Mouse (Mus musculus): ENCODE results near the gene Mpzl2. TPM values are rescaled to one million over a fixed set of nuclear protein-coding genes. Genes with fewer than 3 reads are reported as not detected.
"Not testable (repeated sequence)": the region's sequence is repeated elsewhere in the genome, so short reads cannot be mapped to it uniquely, and the experiment has no call there.

Mpzl2 gene
- polyA plus RNA-seq, 1 experiment from 2014 or later, result 1.5 TPM

- no peak for ATAC-seq (ENCODE audit: extremely low read depth, insufficient number of reproducible peaks, low FRiP score, low TSS enrichment)
- H3K9ac ChIP-seq, result no peak overlapping the region
These were observed 5.1 kb upstream of the Mpzl2 start for GRCm38 (mm10) chr9:45034526-45034925.

DNA sequence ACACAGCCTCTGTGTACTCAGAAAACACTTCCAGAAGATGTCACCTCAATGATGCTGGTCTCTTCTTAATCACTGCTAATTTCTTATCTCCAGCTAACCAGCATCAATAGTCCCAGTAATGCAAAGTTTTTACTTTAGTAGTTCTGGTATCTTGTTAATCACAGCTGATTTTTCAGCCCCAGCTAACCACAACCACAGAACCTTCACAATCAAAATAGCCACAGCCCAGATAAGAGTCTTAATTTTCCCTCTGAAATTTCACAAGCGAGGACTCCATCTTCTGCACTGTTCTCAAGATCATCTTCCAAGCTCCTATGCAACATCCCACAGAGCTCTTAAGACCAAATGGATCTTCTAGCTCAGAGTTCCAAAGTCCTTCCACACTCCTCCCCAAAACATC, 1.8 kb upstream of the Mpzl2 start:
- not testable (repeated sequence) for H3K9me3 ChIP-seq; H3K27ac ChIP-seq (replicated peaks); ATAC-seq (ENCODE audit: extremely low read depth, insufficient number of reproducible peaks, low FRiP score, low TSS enrichment); H3K9ac ChIP-seq; H3K4me3 ChIP-seq; H3K36me3 ChIP-seq; H3K4me2 ChIP-seq
- peaks cover 84% of the 10 kb centered on the region for H3K27me3 ChIP-seq (replicated peaks)
- WGBS, result 62% methylated on average over 1 of the region's 1 CpGs
- peaks cover 19% of the 10 kb centered on the region for H3K4me1 ChIP-seq

More at GRCm38 (mm10) chr9:45034526-45034925, 5.1 kb upstream of the Mpzl2 start:
- H3K27ac ChIP-seq (replicated peaks), result no peak overlapping the region
- no peak overlapping the region for H3K4me3 ChIP-seq
- H3K27me3 ChIP-seq (replicated peaks), result peaks cover 70% of the 10 kb centered on the region
- H3K4me1 ChIP-seq, result no peaks in the 10 kb centered on the region
- WGBS, result 66% methylated on average over 3 of the region's 3 CpGs
- H3K9me3 ChIP-seq, result no peaks in the 10 kb centered on the region
- no peak overlapping the region for H3K4me2 ChIP-seq
- H3K36me3 ChIP-seq, result no peaks in the 10 kb centered on the region

DNA sequence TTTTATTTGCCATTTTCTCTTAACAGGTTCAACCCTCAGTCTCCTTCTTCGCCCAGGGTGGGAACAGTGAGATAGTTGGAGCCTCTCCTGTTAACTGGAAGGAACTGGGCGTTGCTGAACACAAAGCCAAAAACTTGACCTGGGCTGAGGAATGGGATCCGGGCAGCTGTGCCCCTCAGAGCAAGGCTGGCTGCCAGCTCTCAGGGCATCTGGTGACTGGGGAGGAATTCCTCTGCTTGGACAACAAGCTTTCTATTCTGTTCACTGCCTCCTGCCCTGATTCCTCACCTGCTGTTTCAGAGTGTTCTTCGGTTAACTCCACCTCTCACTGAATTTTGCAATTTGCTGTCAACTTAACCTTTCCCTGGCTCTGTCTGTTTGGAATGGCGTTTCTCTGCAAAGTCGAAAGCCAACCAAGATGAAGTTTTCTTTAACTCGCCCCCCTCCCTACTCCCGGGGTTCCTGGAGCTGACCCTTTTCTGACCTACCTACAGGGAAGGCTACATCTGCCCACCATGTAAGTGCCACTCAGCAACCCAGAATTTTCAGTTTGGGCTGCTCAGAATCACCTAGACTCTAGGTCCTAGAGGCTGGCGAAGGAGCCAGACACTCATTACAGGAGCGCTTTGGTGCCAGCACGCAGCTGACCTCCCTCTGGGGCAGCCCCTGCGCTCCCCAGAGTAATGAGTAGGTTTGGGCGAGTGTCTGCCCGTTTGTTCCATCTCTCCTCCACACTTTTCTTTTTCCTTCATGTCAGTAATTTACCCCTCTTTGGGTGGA, 657 bp downstream of the Mpzl2 start:
- no peak overlapping the region for H3K27ac ChIP-seq (replicated peaks)
- 15% methylated on average over 14 of the region's 14 CpGs for WGBS
- no peaks in the 10 kb centered on the region for H3K9me3 ChIP-seq
- no peaks in the 10 kb centered on the region for H3K36me3 ChIP-seq
- H3K27me3 ChIP-seq (replicated peaks), result peaks cover 95% of the 10 kb centered on the region
- peak overlapping the region; percentile 1; the same call in 1 of the 2 replicates for H3K4me3 ChIP-seq
- H3K9ac ChIP-seq, result no peak overlapping the region
- peak overlapping the region; percentile 36 for H3K4me2 ChIP-seq
- no peak for ATAC-seq (ENCODE audit: extremely low read depth, insufficient number of reproducible peaks, low FRiP score, low TSS enrichment)
- H3K4me1 ChIP-seq, result peaks cover 22% of the 10 kb centered on the region

GRCm38 (mm10) chr9:45041131-45041838, 1.7 kb downstream of the Mpzl2 start:
- Histone ChIP-seq H3K4me3 (no peak overlapping the region), H3K9ac (no peak overlapping the region), H3K27ac (replicated peaks) (no peak overlapping the region), H3K4me1 (peaks cover 22% of the 10 kb centered on the region), H3K27me3 (replicated peaks) (peaks cover 89% of the 10 kb centered on the region), H3K9me3 (no peaks in the 10 kb centered on the region), H3K36me3 (no peaks in the 10 kb centered on the region), H3K4me2 (peak overlapping the region; percentile 36)
- no peak for ATAC-seq (ENCODE audit: extremely low read depth, insufficient number of reproducible peaks, low FRiP score, low TSS enrichment)
- 36% methylated on average over 16 of the region's 17 CpGs for WGBS

GRCm38 (mm10) chr9:45042056-45042720, 2.6 kb downstream of the Mpzl2 start:
- no peak overlapping the region for H3K27ac ChIP-seq (replicated peaks)
- peaks cover 22% of the 10 kb centered on the region for H3K4me1 ChIP-seq
- 1% methylated on average over 20 of the region's 20 CpGs for WGBS
- H3K4me3 ChIP-seq, result peak overlapping the region; percentile 42
- peak overlapping the region; percentile 50 for H3K9ac ChIP-seq
- H3K4me2 ChIP-seq, result peak overlapping the region; percentile 67
- no peak for ATAC-seq (ENCODE audit: extremely low read depth, insufficient number of reproducible peaks, low FRiP score, low TSS enrichment)
- peaks cover 91% of the 10 kb centered on the region for H3K27me3 ChIP-seq (replicated peaks)
- H3K9me3 ChIP-seq, result no peaks in the 10 kb centered on the region
- H3K36me3 ChIP-seq, result no peaks in the 10 kb centered on the region

DNA sequence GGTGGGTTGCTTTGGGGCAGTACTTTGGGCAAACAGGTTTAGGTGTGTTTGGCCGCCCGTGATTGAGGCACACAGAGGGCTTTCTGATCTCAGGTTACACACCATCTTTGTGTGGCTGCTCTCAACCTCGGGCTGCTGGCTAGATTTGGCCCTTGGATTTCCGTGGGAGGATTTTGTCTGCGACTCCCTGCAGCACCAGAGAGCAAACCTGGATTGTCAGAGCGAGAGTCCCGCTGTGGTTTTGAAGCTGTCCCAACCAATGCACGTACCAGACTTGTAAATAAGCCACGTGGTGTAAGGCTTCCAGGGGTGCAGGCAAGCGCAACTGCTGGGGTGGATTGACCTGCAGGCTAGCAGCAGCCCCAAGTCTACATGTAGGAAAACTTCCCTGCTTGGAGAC, 3.3 kb downstream of the Mpzl2 start:
- H3K4me2 ChIP-seq, result peak overlapping the region; percentile 67
- H3K9ac ChIP-seq, result no peak overlapping the region; the same call in 1 of the 2 replicates
- H3K27ac ChIP-seq (replicated peaks), result no peak overlapping the region
- peaks cover 90% of the 10 kb centered on the region for H3K27me3 ChIP-seq (replicated peaks)
- H3K9me3 ChIP-seq, result no peaks in the 10 kb centered on the region
- ATAC-seq (ENCODE audit: extremely low read depth, insufficient number of reproducible peaks, low FRiP score, low TSS enrichment), result no peak
- H3K36me3 ChIP-seq, result no peaks in the 10 kb centered on the region
- H3K4me1 ChIP-seq, result peaks cover 22% of the 10 kb centered on the region
- H3K4me3 ChIP-seq, result peak overlapping the region; percentile 42
- WGBS, result 2% methylated on average over 10 of the region's 10 CpGs

DNA sequence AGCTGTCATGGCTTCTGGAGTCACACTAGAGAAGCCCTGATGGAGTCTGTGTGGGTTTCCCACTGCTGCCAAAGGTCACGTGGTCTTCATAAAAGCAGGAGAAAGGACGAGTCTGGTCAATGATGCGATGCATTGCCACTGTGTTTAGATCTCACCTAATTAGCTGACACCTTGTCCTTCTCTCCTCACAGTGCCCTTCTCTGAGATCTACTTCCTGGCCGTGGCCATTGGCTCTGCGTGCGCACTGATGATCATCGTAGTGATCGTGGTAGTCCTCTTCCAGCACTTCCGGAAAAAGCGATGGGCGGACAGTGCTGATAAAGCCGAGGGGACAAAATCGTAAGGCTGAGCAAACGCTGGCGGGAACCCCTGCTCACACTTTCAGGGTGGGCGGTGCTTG, 7.4 kb downstream of the Mpzl2 start:
- Histone ChIP-seq H3K27me3 (replicated peaks) (peaks cover 70% of the 10 kb centered on the region), H3K36me3 (no peaks in the 10 kb centered on the region)
- WGBS, result 80% methylated on average over 16 of the region's 16 CpGs

GRCm38 (mm10) chr9:45048511-45048910, 8.9 kb downstream of the Mpzl2 start:
- 21% methylated on average over 4 of the region's 4 CpGs for WGBS
- no peak overlapping the region for H3K27ac ChIP-seq (replicated peaks)
- H3K4me1 ChIP-seq, result no peaks in the 10 kb centered on the region
- no peaks in the 10 kb centered on the region for H3K36me3 ChIP-seq
- no peak overlapping the region for H3K4me3 ChIP-seq
- H3K9me3 ChIP-seq, result no peaks in the 10 kb centered on the region
- no peak overlapping the region for H3K4me2 ChIP-seq
- H3K9ac ChIP-seq, result no peak overlapping the region
- H3K27me3 ChIP-seq (replicated peaks), result peaks cover 69% of the 10 kb centered on the region
- no peak for ATAC-seq (ENCODE audit: extremely low read depth, insufficient number of reproducible peaks, low FRiP score, low TSS enrichment)

More for the DNA sequence above, 7.4 kb downstream of the Mpzl2 start:
- no peak overlapping the region for H3K4me3 ChIP-seq
- peaks cover 11% of the 10 kb centered on the region for H3K4me1 ChIP-seq
- no peak overlapping the region for H3K27ac ChIP-seq (replicated peaks)
- H3K9me3 ChIP-seq, result no peaks in the 10 kb centered on the region
- no peak overlapping the region for H3K9ac ChIP-seq
- no peak overlapping the region for H3K4me2 ChIP-seq
- no peak for ATAC-seq (ENCODE audit: extremely low read depth, insufficient number of reproducible peaks, low FRiP score, low TSS enrichment)

DNA sequence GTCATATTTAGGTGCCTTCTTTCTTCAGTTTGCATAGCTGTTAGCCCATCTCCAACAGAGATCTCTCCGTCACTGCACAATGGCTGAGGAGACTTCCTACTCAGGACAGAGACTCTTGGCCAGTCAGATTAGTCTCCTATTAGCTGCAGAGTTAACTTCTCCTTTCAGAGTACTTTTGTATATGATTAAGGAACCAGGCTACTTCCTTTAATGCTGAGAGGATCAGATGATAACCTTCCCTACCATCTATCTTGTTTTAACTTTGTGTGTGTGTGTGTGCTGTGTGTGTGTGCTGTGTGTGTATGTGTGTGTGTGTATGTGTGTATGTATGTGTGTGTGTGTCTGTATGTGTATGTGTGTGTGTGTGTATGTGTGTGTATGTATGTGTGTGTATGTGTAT, 10.1 kb downstream of the Mpzl2 start:
- Histone ChIP-seq H3K36me3 (no peaks in the 10 kb centered on the region), H3K9me3 (no peaks in the 10 kb centered on the region), H3K27ac (replicated peaks) (no peak overlapping the region), H3K4me2 (no peak overlapping the region), H3K27me3 (replicated peaks) (peaks cover 68% of the 10 kb centered on the region), H3K4me1 (no peaks in the 10 kb centered on the region), H3K4me3 (no peak overlapping the region), H3K9ac (no peak overlapping the region)
- WGBS, result 67% methylated on average over 1 of the region's 1 CpGs
- ATAC-seq (ENCODE audit: extremely low read depth, insufficient number of reproducible peaks, low FRiP score, low TSS enrichment), result no peak

DNA sequence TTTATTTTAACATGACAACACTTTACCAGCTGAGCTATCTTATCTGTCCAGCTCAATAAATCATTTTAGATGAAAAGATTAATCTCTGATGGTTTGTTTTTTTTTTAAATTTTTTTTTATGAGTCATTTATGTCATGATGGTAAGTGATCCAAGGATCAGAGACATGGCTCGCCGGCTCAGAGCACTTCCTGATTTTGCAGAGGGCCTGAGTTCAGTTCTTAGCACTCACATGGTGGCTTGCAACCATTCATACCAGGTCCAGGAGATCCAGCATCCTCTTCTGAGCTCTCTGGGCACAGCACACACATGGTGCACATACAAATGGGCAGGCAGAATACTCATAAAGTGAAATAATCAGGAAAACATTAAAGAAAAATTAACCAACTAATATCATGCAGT, 10.7 kb downstream of the Mpzl2 start:
- Histone ChIP-seq H3K36me3 (no peaks in the 10 kb centered on the region), H3K9ac (no peak overlapping the region), H3K9me3 (no peaks in the 10 kb centered on the region), H3K4me1 (no peaks in the 10 kb centered on the region), H3K27ac (replicated peaks) (no peak overlapping the region), H3K4me3 (no peak overlapping the region), H3K27me3 (replicated peaks) (peaks cover 62% of the 10 kb centered on the region), H3K4me2 (no peak overlapping the region)
- 85% methylated on average over 2 of the region's 2 CpGs for WGBS
- no peak for ATAC-seq (ENCODE audit: extremely low read depth, insufficient number of reproducible peaks, low FRiP score, low TSS enrichment)

- no peaks in the 10 kb centered on the region for H3K4me1 ChIP-seq
- H3K9me3 ChIP-seq, result no peaks in the 10 kb centered on the region
- under 1% methylated on average over 33 of the region's 33 CpGs for WGBS
- peak within 1 kb of the TSS; percentile 79 for H3K9ac ChIP-seq
- peaks cover 78% of the 10 kb centered on the region for H3K27me3 ChIP-seq (replicated peaks)
- ATAC-seq (ENCODE audit: extremely low read depth, insufficient number of reproducible peaks, low FRiP score, low TSS enrichment), result no peak; the same call in 1 of the 2 replicates
- peak within 1 kb of the TSS; percentile 92 for H3K27ac ChIP-seq (replicated peaks)
- peak within 1 kb of the TSS; percentile 78 for H3K4me2 ChIP-seq
- H3K36me3 ChIP-seq, result no peaks in the 10 kb centered on the region
- peak within 1 kb of the TSS; percentile 76 for H3K4me3 ChIP-seq
These were observed 15.6 kb downstream of the Mpzl2 start, which contains the start of gene Mpzl3 for GRCm38 (mm10) chr9:45055082-45055713. Gene Mpzl3 (plus strand): TSS chr9:45055186.

Measured in heart, embryonic 13.5 days (tissue).